Mouse (Mus musculus) neural tube, postnatal 0 days (tissue): ENCODE measurements around the gene Ret. TPM values are rescaled to one million over a fixed set of nuclear protein-coding genes. Genes with fewer than 3 reads are reported as not detected.

Experiments used
- polyA plus RNA-seq: library from polyadenylated mRNA; unstranded; fragments of >200 nt; fragmentation: Nextera tagmentation; extraction: Ambion mirVana; gene quantifications from 2 replicates; pipeline ENCODE4 v1.2.1, GENCODE M21; 2015

Ret gene
- polyA plus RNA-seq, result 35.4 and 36.5 TPM in 2 replicates

GRCm38 (mm10) chr6:118197440-118197975, at the start of gene Ret:
Gene Ret (minus strand): TSS chr6:118197718.

GRCm38 (mm10) chr6:118138731-118139709, 58.5 kb downstream of the Ret start, which contains the start of gene Csgalnact2:
Gene Csgalnact2 (minus strand): TSS chr6:118139140.

Other genes with a start within 250 kb of the Ret start
- gene Rasgef1a, start 186.3 kb downstream of the Ret start, polyA plus RNA-seq, result 9.1 and 10.5 TPM in 2 replicates
- gene Csgalnact2, start 58.6 kb downstream of the Ret start, polyA plus RNA-seq, result 9.1 and 10.7 TPM in 2 replicates
- 12.7 and 13.1 TPM in 2 replicates for gene Bms1, start 221.8 kb upstream of the Ret start, polyA plus RNA-seq